Mouse (Mus musculus): ENCODE measurements around the gene Eif4g1.

Gene Eif4g1

GRCm38 (mm10) chr16:20725750-20726149 is 57.6 kb downstream of the Eif4g1 start:
- DNase-seq (ENCODE audit: low spot score in 2 of 2): no peak

GRCm38 (mm10) chr16:20726384-20726783 is 58.3 kb downstream of the Eif4g1 start:
- DNase-seq (ENCODE audit: low spot score in 2 of 2): no peak

- peak in 1 of 2 experiments; percentile 25 for DNase-seq (ENCODE audit: low spot score in 2 of 2)
Observed at GRCm38 (mm10) chr16:20730293-20730711, 62.2 kb downstream of the Eif4g1 start.

- DNase-seq (ENCODE audit: low spot score in 2 of 2): peak in 1 of 2 experiments; percentile 45
Observed at GRCm38 (mm10) chr16:20731688-20732087, 63.6 kb downstream of the Eif4g1 start.

- peak; percentile 48 to 55 for DNase-seq (ENCODE audit: low spot score in 2 of 2)
Observed at GRCm38 (mm10) chr16:20732251-20732924, 64.3 kb downstream of the Eif4g1 start.

- peak; percentile 67 to 72 for DNase-seq (ENCODE audit: low spot score in 2 of 2)
Observed at GRCm38 (mm10) chr16:20732925-20733730, 65.0 kb downstream of the Eif4g1 start, which contains the start of gene Chrd. Chrd (plus strand) TSS chr16:20733127.

GRCm38 (mm10) chr16:20733731-20734730 is 65.9 kb downstream of the Eif4g1 start, which contains the start of gene Thpo:
Thpo (minus strand) TSS chr16:20734511.
- DNase-seq (ENCODE audit: low spot score in 2 of 2): no peak

- DNase-seq (ENCODE audit: low spot score in 2 of 2): no peak
Observed at GRCm38 (mm10) chr16:20735651-20736050, 67.5 kb downstream of the Eif4g1 start.

- DNase-seq (ENCODE audit: low spot score in 2 of 2): no peak
Observed at GRCm38 (mm10) chr16:20736168-20736567, 68.1 kb downstream of the Eif4g1 start.

- no peak for DNase-seq (ENCODE audit: low spot score in 2 of 2)
Observed at GRCm38 (mm10) chr16:20736823-20737222, 68.7 kb downstream of the Eif4g1 start.

- DNase-seq (ENCODE audit: low spot score in 2 of 2): no peak
Observed at GRCm38 (mm10) chr16:20739845-20740244, 71.7 kb downstream of the Eif4g1 start.
